ENCODE assay signal across 17 mouse cellular contexts in genomic region chr2:31269188-31269587, GRCm38 (mm10). TPM values are rescaled to one million over a fixed set of nuclear protein-coding genes. Genes with fewer than 3 reads are reported as not detected.
A peak's percentile ranks its signal among the peaks of the same experiment; 100 is the strongest.
DNase-seq lines count a peak whose midpoint lies in the region; ATAC-seq and TF ChIP-seq lines count a peak whose summit lies in the region.
"Had no signal": no experiment of that assay in that cellular context is flagged by ENCODE, and none has a peak within 500 bp of the region (broad histone marks: within the 10 kb centered on the region; RNA-seq: fewer than 3 reads in every experiment).

No protein-coding gene starts in this region.

- no peaks in the 10 kb centered on the region for H3K9me3 ChIP-seq in heart, embryonic 12.5 days (replicated peaks)
- H3K9me3 ChIP-seq in kidney, embryonic 16.5 days (ENCODE audit: low read length): no peaks in the 10 kb centered on the region
- no peaks in the 10 kb centered on the region for H3K9me3 ChIP-seq in forebrain, embryonic 12.5 days
- no peaks in the 10 kb centered on the region for H3K9me3 ChIP-seq in forebrain, postnatal 0 days (ENCODE audit: low read length)
- no peaks in the 10 kb centered on the region for H3K9me3 ChIP-seq in liver, embryonic 11.5 days (ENCODE audit: control insufficient read depth, low read length)
- H3K9me3 ChIP-seq: embryonic facial prominence, embryonic 15.5 days; midbrain, embryonic 15.5 days had no signal

- WGBS in heart, embryonic 12.5 days: 90% methylated on average over 6 of the region's 6 CpGs
- WGBS in kidney, embryonic 16.5 days: 92% methylated on average over 6 of the region's 6 CpGs
- WGBS in forebrain, embryonic 12.5 days: 78% methylated on average over 6 of the region's 6 CpGs
- 59% methylated on average over 6 of the region's 6 CpGs for WGBS in forebrain, postnatal 0 days
- WGBS in liver, embryonic 11.5 days: 87% methylated on average over 6 of the region's 6 CpGs

- 0 out of 2 replicates have a peak overlapping the region, but pooled peaks have one; percentile 0 for H3K9ac ChIP-seq in heart, embryonic 12.5 days
- H3K9ac ChIP-seq in kidney, embryonic 16.5 days (replicated peaks; ENCODE audit: low read length): no peak overlapping the region; the same call in 1 of the 2 replicates
- H3K9ac ChIP-seq in forebrain, embryonic 12.5 days: no peak overlapping the region
- no peak overlapping the region for H3K9ac ChIP-seq in forebrain, postnatal 0 days
- H3K9ac ChIP-seq in liver, embryonic 11.5 days (ENCODE audit: low read depth, low read length): no peak overlapping the region
- H3K9ac ChIP-seq: embryonic facial prominence, embryonic 15.5 days; liver, embryonic 14.5 days; midbrain, embryonic 15.5 days had no signal

- H3K27me3 ChIP-seq in heart, embryonic 12.5 days (replicated peaks): no peaks in the 10 kb centered on the region
- H3K27me3 ChIP-seq in kidney, embryonic 16.5 days (ENCODE audit: insufficient read depth, low read length): no peaks in the 10 kb centered on the region
- no peaks in the 10 kb centered on the region for H3K27me3 ChIP-seq in forebrain, embryonic 12.5 days
- no peaks in the 10 kb centered on the region for H3K27me3 ChIP-seq in forebrain, postnatal 0 days (ENCODE audit: insufficient read depth, low read length)
- no peaks in the 10 kb centered on the region for H3K27me3 ChIP-seq in liver, embryonic 11.5 days (replicated peaks; ENCODE audit: control insufficient read depth, insufficient read depth, low read length)
- H3K27me3 ChIP-seq: embryonic facial prominence, embryonic 15.5 days; midbrain, embryonic 15.5 days; Patski had no signal

- no peak overlapping the region for H3K4me2 ChIP-seq in heart, embryonic 12.5 days
- peak overlapping the region; percentile 12; the same call in 1 of the 2 replicates for H3K4me2 ChIP-seq in kidney, embryonic 16.5 days (replicated peaks; ENCODE audit: low read depth, low read length)
- H3K4me2 ChIP-seq in forebrain, embryonic 12.5 days: no peak overlapping the region
- H3K4me2 ChIP-seq in forebrain, postnatal 0 days (ENCODE audit: low read depth): no peak overlapping the region
- H3K4me2 ChIP-seq in liver, embryonic 11.5 days: no peak overlapping the region
- H3K4me2 ChIP-seq: embryonic facial prominence, embryonic 15.5 days; midbrain, embryonic 15.5 days had no signal

- ATAC-seq in heart, embryonic 12.5 days (ENCODE audit: insufficient number of reproducible peaks, low FRiP score): no peak
- ATAC-seq in kidney, embryonic 16.5 days (ENCODE audit: low FRiP score, low TSS enrichment): no peak
- no peak for ATAC-seq in forebrain, embryonic 12.5 days (ENCODE audit: low FRiP score)
- ATAC-seq in forebrain, postnatal 0 days: no peak
- no peak for ATAC-seq in liver, embryonic 11.5 days (replicated peaks; ENCODE audit: low FRiP score)
- ATAC-seq: activated CD4-positive, CD25-positive, alpha-beta regulatory T cell, adult 4 months; midbrain, embryonic 15.5 days; Patski had no signal

- no peak overlapping the region for H3K27ac ChIP-seq in heart, embryonic 12.5 days (ENCODE audit: poor library complexity, severe bottlenecking)
- peak overlapping the region; percentile 95 for H3K27ac ChIP-seq in kidney, embryonic 16.5 days (ENCODE audit: low read length)
- H3K27ac ChIP-seq in forebrain, embryonic 12.5 days: 0 out of 2 replicates have a peak overlapping the region, but pooled peaks have one; percentile 42
- H3K27ac ChIP-seq in forebrain, postnatal 0 days (ENCODE audit: low read depth, low read length): no peak overlapping the region
- H3K27ac ChIP-seq in liver, embryonic 11.5 days (ENCODE audit: low read depth, low read length): no peak overlapping the region
- H3K27ac ChIP-seq: embryonic facial prominence, embryonic 15.5 days; liver, embryonic 14.5 days; midbrain, embryonic 15.5 days had no signal

- DNase-seq in heart, postnatal 10 days: no peak
- DNase-seq in kidney, postnatal 25 days: no peak
- DNase-seq in forebrain, postnatal 0 days: peak; percentile 32
- DNase-seq in left cerebral cortex, postnatal 36 days (ENCODE audit: low spot score in 2 of 2): no peak
- DNase-seq in liver, embryonic 11.5 days (ENCODE audit: low spot score): no peak
- DNase-seq: adrenal gland, postnatal 36 days; heart, adult 11 months; kidney, postnatal 36 days; thymus, postnatal 4 days had no signal

- peaks cover 47% of the 10 kb centered on the region for H3K4me1 ChIP-seq in heart, embryonic 12.5 days (replicated peaks)
- H3K4me1 ChIP-seq in kidney, embryonic 16.5 days (ENCODE audit: insufficient read depth, low read length): peaks cover 52% of the 10 kb centered on the region
- H3K4me1 ChIP-seq in forebrain, embryonic 12.5 days: peaks cover 47% of the 10 kb centered on the region
- H3K4me1 ChIP-seq in forebrain, postnatal 0 days (ENCODE audit: insufficient read depth): peaks cover 14% of the 10 kb centered on the region
- H3K4me1 ChIP-seq in liver, embryonic 11.5 days (replicated peaks; ENCODE audit: control insufficient read depth, insufficient read depth, low read length): 0 out of 2 replicates have a peak, but pooled peaks cover 3% of the 10 kb centered on the region

- no peak overlapping the region for H3K4me3 ChIP-seq in heart, embryonic 12.5 days
- H3K4me3 ChIP-seq in kidney, embryonic 16.5 days (ENCODE audit: low read length): no peak overlapping the region
- no peak overlapping the region for H3K4me3 ChIP-seq in forebrain, embryonic 12.5 days (replicated peaks)
- H3K4me3 ChIP-seq in forebrain, postnatal 0 days (ENCODE audit: low read depth, low read length): no peak overlapping the region
- no peak overlapping the region for H3K4me3 ChIP-seq in liver, embryonic 11.5 days (ENCODE audit: low read depth, low read length)
- H3K4me3 ChIP-seq: embryonic facial prominence, embryonic 15.5 days; midbrain, embryonic 15.5 days had no signal

- intact Hi-C loops in heart, postnatal 10 days (cut with DNase I): loop anchor here (1.0 kb wide), 1 partner anchor 34 kb away; no protein-coding TSS in a partner anchor
- intact Hi-C loops in left cerebral cortex, postnatal 36 days (cut with DNase I): no loop called here

- no peak for TF ChIP-seq CTCF in forebrain, postnatal 0 days (IDR thresholded peaks at IDR 0.05; ENCODE audit: low read depth)

- peaks cover 23% of the 10 kb centered on the region for H3K36me3 ChIP-seq in heart, embryonic 12.5 days
- 0 out of 2 replicates have a peak, but pooled peaks cover 4% of the 10 kb centered on the region for H3K36me3 ChIP-seq in kidney, embryonic 16.5 days (ENCODE audit: insufficient read depth, low read length)
- peaks cover 13% of the 10 kb centered on the region; the same call in 1 of the 2 replicates for H3K36me3 ChIP-seq in forebrain, embryonic 12.5 days (replicated peaks)
- peaks cover 6% of the 10 kb centered on the region; the same call in 1 of the 2 replicates for H3K36me3 ChIP-seq in forebrain, postnatal 0 days (ENCODE audit: insufficient read depth)
- H3K36me3 ChIP-seq in liver, embryonic 11.5 days (ENCODE audit: control insufficient read depth, insufficient read depth, low read length): no peaks in the 10 kb centered on the region
- H3K36me3 ChIP-seq: midbrain, embryonic 15.5 days had no signal

RNA-seq across cellular contexts. Expression of gene Ncs1, which starts 23.6 kb away (rescaled TPM):
- 51.7 and 52.8 TPM in 2 replicates for polyA plus RNA-seq in heart, embryonic 12.5 days (2016; fragmentation: Nextera tagmentation; extraction: Ambion mirVana)
- total RNA-seq in heart, postnatal 10 days (2021): 10 to 100 TPM; 10.8 to 17.1 TPM
- polyA plus RNA-seq in kidney, embryonic 16.5 days (2015; fragmentation: Nextera tagmentation; extraction: Ambion mirVana): 37.9 and 41.5 TPM in 2 replicates
- 65.3 and 70.0 TPM in 2 replicates for polyA plus RNA-seq in forebrain, embryonic 12.5 days (2016; fragmentation: Nextera tagmentation; extraction: Ambion mirVana)
- 139 and 164 TPM in 2 replicates for total RNA-seq in forebrain, postnatal 0 days (2014; rRNA removed)
- 133 and 149 TPM in 2 replicates for polyA plus RNA-seq in forebrain, postnatal 0 days (2015; fragmentation: Nextera tagmentation; extraction: Ambion mirVana)
- total RNA-seq in left cerebral cortex, postnatal 36 days (2021): 100 to 1,000 TPM; 210 to 221 TPM
- polyA plus RNA-seq in liver, embryonic 11.5 days (2014; fragmentation: Nextera tagmentation; extraction: Ambion mirVana): 8.5 and 11.3 TPM in 2 replicates

RNA-seq across cellular contexts. Expression of gene Hmcn2, which starts 45.0 kb away (rescaled TPM):
- polyA plus RNA-seq in heart, embryonic 12.5 days (2016; fragmentation: Nextera tagmentation; extraction: Ambion mirVana): 0.42 and 0.49 TPM in 2 replicates
- 10 to 100 TPM; 23.4 to 24.3 TPM for total RNA-seq in heart, postnatal 10 days (2021)
- polyA plus RNA-seq in kidney, embryonic 16.5 days (2015; fragmentation: Nextera tagmentation; extraction: Ambion mirVana): 0.24 and 0.34 TPM in 2 replicates
- 0.08 and 0.09 TPM in 2 replicates for polyA plus RNA-seq in forebrain, embryonic 12.5 days (2016; fragmentation: Nextera tagmentation; extraction: Ambion mirVana)
- total RNA-seq in forebrain, postnatal 0 days (2014; rRNA removed): 0.23 and 0.24 TPM in 2 replicates
- polyA plus RNA-seq in forebrain, postnatal 0 days (2015; fragmentation: Nextera tagmentation; extraction: Ambion mirVana): 0.33 and 0.39 TPM in 2 replicates
- total RNA-seq in left cerebral cortex, postnatal 36 days (2021): under 1 TPM; 0.54 TPM
- polyA plus RNA-seq in liver, embryonic 11.5 days (2014; fragmentation: Nextera tagmentation; extraction: Ambion mirVana): 0.10 and 0.38 TPM in 2 replicates

Comparison
In these comparisons a context has a peak if more than half of its experiments do, and no peak if none do; other contexts are left out.
1. H3K27ac ChIP-seq: peak in kidney, embryonic 16.5 days (single experiment) and forebrain, embryonic 12.5 days (single experiment); none in heart, embryonic 12.5 days (single experiment), forebrain, postnatal 0 days (single experiment) and liver, embryonic 11.5 days (single experiment).